Mouse (Mus musculus): ENCODE results near the gene Ect2l.

Gene Ect2l

DNA sequence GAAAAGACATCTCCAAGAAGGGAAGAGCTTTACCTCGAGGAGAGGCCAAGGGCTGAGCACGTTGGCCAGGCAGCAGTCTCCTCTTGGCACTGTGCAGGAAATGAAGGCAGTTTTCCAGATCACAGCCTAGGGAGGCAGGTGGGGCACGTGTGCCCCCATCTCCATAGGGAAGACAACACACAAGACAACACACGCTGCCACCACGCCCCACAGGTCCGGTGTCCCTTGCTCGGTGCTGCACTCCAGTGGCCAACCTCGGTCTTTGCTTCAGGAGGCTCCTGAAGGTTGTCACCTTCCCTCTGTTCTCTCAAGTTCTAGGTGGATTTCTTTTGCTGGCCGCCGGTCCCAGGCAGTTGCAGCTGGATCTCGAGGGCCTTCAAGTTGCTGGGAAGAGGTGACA is at the start of gene Ect2l:
TSS of gene Ect2l (minus strand) at position 165 of the 400 bp plus-strand sequence.
- no peak for DNase-seq (ENCODE audit: low spot score)

DNA sequence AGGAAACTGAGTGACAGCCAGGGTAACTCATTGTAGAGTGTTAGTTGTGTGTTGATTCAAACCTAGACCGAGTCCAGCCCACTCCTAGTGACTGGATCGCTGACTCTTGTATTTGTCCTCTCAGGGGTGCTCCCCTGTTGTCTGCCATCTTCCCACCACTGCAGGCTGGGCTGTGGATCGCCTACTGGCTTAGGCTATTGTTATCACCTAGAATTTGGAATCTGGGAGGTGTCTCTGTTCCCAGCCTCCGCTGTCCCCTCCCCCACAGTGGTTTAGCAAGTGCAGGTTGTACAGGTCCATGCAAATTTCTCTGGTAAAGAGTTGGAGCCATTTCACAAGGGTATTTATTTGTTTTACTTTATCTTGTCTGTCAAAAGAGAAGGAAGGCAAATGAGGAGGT is 40.7 kb upstream of the Ect2l start:
- DNase-seq (ENCODE audit: low spot score) = no peak

DNA sequence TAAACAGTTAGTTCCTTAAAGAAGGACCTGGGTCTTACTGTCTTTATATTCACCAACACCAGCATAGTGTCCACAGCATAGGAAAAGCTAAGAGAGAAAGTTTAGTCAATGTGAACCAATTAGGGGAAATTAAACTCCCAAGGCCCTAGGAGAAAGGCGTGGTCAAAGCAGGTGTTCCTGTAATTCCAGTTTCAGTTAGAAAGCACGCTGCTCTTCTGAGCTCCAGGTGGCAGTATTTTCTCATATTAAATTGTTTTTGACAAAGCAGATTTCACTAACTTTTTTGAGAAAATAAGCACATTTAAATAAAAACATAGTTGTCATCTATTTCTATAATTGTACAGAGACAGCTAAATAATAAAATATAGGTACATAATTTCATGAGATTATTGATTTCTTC is 32.9 kb upstream of the Ect2l start:
- DNase-seq (ENCODE audit: low spot score) = peak; percentile 10

DNA sequence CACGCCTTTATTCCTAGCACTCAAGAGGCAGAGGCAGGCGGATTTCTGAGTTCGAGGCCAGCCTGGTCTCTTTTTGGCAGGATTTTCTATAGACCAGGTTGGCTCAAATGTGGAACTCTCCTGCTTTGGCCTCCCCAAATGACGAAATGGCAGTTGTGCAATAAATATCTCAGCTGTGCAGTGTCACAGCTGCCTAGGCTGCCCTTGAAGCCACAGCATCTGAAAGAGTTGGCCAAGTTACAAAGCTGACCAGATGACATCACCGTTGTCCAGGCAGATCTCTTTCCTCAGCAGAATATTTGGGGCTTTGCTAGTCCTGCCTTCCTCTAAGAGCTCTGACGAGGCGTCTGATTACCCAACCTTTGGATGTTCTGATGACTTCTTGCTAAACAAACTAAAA is 26.5 kb upstream of the Ect2l start:
- peak; percentile 10 for DNase-seq (ENCODE audit: low spot score)

DNA sequence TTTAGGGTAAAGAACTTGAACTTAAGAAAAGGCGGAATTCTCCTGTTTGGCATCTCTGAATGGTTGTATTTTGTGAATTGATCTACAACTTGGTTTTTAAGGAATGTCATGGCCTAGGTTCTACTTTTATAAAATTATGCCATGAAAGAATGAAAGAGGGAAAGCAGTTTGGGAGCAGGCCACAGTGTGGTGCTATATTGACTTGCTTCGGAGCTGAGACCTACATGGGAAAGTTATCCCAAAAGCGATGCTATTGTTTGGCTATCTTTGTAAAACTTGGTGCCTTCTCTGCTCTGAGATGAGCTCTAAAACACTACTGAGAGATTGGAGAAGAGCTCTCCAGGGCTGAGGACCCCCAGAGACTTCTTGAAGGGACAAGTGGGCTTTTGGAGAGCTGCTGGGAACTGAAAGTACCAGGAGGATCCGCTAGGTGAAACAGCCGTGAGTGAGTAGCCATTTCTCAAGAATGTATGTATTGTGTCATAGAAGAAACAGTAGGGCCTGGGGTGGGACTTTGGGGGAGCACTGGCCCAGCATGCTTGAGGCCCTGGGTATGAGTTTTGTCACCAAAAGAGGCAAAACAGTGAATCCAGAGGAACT is 25.7 kb upstream of the Ect2l start:
- DNase-seq (ENCODE audit: low spot score) = no peak

DNA sequence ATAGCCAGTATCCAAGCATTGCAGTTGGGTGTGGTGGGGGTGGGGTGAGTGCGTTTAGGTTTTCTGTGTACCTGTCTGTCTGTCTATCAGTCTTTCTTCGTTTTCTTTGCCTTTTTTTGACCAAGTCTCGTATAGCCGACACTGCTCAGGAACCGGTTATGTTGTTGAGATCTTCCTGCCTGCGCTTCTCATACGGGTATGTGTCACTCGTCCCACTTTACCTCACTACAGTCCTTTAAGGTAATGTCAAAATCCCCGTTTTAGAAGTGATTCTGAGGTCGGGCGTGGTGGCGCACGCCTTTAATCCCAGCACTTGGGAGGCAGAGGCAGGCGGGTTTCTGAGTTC is 24.7 kb upstream of the Ect2l start:
- no peak for DNase-seq (ENCODE audit: low spot score)

DNA sequence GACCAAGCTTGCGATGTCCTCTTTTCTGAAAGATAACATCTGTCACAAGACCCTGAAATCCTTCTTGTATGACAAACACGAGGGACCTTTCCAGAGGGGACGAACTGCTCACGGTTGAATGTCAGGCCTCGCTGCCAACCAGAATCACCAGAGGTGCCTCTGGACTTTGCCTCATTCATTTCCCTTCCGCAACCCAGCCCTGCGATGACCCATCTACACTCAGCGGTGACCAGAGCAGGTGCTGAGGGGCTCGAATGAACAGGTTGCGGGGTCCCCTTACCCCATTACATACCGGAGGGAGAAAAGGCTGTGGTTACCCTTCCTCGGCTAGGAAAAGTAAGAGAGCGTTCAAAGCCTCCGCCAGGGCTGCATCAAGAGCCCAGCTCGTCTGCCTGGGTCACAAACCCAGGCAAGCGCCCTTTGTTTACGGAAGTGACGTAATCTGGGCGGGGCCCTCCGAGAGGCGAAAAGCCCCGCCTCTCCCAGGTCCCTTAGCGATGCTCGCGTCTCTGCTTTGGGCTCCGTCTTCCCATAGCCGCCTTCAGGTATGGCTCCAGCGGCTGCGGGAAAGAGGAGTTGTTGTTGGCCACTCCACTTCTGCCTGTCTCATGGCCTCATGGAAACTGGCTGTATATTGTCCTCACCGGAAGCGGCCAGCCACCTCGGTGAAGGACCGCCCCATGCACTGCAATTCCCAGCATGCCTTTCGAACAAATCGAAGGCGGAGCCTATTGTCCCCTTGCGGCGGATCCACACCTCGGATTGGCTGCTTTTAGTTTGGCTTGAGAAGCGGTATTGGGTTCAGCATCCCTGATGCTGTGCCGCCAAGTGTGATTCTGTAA is 24.1 kb upstream of the Ect2l start, which contains the start of gene Ccdc28a:
TSS of gene Ccdc28a (minus strand) at position 439 of the 842 bp plus-strand sequence.
- peak; percentile 94 for DNase-seq (ENCODE audit: low spot score)

DNA sequence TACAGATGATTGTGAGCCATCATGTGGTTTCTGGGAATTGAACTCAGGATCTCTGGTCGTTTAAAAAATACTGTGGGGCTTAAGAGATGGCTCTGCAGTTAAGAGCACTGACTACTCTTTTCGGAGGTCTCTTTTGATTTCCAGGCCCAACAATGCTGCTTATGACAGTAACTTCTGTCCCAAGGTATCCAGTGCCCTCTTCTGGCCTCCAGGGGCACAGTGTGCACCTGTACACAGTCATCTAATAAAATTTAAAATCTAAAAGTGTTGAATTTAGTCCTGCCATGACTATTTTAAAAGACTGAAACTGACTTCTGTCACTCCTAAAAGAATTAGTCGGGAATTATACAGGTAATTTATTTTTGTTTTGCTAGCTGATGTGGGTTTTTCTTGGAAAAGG is 23.2 kb upstream of the Ect2l start:
- DNase-seq (ENCODE audit: low spot score) = peak; percentile 13

DNA sequence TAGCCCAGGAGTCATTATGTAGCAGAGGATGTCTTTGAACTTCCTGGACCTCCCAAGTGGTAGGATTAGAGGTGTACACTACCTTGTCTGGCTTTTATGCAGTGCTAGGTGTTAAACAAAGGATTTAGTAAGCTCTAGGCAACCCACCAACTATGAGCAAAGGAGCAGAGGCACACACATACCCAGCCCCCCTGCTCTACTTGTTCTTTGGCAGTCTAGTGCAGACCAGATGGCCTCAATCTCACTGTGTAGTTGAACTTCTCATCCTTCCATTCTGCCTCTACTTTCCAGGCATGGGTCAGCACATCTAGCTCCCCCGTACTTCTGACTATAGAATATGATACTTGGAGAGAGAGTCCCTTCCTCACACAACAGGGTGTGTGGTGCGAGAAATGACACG is 13.7 kb upstream of the Ect2l start:
- no peak for DNase-seq (ENCODE audit: low spot score)

DNA sequence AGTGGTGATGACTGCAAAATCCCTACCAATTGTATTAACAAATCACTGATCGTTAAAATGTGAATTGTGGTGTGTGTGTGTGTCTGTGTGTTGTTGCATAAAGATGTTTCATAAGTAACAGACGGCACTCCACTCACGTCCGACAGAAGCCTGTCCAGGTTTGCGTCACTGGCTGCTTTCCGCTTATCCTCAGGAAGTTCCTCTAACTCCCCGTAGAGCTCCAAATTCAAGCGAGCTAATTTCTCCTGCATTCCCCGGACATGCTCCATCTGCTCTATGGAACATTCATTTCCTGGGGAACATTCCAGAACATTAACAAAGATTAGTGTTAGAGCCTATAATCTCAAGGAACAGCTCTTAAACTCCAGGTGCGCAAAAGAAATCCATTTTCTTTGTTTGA is 8.7 kb upstream of the Ect2l start:
- DNase-seq (ENCODE audit: low spot score) = no peak

DNA sequence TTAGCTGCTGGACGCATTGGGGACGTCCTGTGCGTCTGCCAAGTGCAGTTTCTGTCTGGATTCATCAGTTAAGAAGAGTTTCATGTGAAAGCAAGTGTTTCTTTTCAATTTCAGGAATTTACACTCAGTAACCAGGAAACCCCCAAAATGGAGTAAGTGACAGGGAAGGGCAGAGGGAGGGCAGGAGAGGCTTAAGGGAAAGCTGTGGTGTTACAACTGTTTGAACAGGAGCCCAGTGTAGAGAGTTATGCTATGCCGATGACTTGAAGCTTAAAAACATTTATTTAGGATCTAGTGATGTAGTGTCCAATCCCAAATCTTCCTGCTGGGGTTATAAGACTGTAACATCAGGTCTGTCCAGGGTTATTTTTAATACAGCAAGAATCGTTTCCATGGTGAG is 3.4 kb upstream of the Ect2l start:
- no peak for DNase-seq (ENCODE audit: low spot score)

DNA sequence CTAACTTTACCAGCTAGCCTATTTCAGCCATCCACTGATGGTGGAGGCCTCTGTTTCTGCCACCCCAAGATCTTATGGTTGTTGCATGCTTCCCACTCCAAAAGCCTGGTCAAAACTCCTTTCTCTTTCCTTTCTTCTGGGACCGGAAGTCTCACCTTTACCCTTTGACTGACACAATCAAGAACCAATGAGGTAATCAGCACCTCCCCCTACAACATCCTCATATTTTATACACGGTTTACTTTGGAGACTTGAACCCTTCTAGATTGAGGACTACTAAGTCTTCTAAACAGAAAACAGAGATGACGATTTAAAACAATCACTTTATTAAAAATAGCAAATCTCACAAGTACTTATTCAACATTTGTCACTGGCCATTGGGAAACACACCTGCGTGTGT is 2.7 kb upstream of the Ect2l start:
- DNase-seq (ENCODE audit: low spot score) = no peak

DNA sequence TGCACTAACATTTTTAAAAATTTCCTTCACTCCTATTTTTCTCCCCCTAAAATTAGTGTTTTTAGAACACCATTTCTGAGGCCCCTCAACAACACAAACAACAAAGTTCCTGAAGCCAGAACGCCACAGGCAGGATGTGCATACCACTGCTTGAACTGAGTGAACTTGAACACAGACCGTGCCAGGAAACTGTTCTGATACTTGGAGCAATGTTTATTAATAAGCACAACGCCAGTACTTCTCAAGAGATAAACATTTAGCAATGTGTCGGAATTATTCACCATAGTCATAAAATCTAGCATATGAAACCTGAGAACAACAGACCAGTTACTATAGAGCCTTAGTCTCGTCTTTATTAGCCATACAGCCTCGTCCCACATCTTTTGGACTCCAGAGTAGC is 571 bp downstream of the Ect2l start:
- DNase-seq (ENCODE audit: low spot score) = no peak

DNA sequence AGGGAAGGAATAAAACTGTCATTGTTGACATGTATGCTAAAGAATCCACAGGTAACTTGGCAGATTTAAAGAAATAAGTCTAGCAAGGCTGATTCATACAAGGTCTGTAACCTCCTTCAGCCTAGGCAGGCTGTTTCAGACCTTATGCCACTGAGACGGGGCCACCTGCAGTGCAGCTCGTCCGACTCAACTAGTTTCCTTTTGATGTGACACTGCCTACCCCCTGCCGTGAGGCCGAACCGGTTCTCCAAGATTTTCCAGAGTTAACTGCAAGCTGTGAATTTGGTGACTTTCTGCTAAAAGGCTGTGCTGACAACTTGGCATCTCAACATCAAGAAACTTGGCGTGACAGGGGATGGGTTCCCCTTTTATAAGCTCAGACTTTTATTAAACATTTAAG is 6.6 kb downstream of the Ect2l start:
- DNase-seq (ENCODE audit: low spot score) = no peak

DNA sequence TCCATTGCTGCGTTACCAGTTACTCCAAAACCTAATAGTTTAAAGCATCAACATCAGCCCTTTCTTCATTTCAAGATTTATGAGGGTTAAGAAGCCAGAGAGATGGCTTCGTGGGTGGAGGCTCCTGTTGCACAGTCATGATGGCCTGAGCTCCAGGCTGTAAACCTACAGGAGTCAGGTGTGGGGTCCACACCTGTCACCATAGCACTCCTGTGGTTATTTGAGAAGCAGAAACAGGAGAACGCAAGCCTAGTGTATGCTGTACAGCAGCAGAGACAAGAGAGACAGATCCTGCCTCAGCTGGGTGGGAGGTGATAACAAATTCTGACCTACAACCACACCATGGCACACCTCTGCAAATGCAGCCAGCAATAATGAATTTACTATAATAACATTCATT is 8.3 kb downstream of the Ect2l start:
- no peak for DNase-seq (ENCODE audit: low spot score)

DNA sequence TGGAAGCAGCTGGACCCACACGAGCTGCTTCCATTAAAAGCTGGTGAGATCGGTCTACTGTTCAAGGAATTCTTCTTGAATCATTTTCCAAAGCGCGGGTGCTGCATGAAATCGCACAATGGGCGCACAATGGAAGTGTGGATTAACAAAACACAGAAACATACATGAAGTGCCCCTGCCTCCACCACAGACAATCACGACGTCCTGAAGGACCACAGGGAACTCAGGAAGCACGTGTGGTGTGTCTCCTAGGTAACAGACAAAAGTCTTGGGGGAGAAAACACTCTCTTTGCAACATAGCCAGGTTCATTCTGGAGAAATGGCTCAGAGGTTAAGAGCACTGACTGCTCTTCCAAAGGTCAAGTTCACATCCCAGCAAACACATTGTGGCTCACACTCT is 10.0 kb downstream of the Ect2l start:
- DNase-seq (ENCODE audit: low spot score) = no peak

DNA sequence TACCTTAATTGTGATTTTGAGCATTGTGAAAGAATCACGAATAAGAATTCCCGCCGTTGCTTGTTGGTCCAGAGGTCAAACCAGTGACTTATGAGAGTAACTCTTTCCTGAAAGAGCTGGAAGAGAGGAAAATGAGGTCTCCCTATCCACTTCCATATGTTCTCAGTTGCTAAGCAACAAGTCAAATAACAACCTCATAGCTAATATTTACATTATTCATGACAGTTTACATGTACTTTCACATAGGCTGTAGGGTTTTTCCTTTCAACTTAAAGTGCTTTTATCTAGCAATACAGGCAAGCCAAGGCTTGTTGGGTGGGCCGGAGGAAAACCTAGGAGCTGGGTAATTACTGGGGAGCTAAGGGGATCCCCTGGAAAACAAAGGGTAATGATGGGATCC is 10.8 kb downstream of the Ect2l start:
- DNase-seq (ENCODE audit: low spot score) = no peak

DNA sequence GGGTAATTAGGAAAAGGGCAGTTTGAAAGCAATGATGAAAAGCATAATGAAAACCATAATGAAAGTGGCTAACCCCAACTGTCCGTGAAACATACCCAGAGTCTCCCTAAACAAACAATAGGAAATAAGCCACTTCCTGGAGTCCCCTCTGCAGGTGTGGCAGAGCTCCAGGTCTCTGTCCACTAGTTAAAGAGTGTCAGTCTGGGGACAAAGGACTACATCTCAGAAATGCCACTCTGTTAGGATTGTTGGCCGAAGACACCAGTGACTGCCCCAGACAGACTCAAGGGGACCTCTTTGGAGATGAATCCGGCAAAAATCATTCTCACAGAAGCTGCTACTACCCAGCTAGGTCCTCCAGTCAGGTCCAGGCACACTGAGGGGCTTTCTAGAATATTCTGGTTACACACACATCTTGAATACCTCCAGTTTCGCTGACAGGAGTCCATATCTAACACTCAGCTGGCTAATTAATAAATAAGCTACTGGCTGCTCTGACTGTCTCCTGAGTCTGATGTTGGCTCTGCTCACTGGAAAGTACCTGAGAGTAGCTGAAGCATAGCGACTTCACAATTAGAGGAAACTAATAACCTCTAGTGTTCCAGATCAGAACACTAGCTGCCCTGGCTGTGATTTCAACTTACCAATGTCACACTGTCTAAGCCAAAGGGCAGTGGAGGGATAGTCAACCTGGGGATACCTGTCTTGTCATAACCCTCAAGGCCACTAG is 12.2 kb downstream of the Ect2l start:
- no peak for DNase-seq (ENCODE audit: low spot score)

DNA sequence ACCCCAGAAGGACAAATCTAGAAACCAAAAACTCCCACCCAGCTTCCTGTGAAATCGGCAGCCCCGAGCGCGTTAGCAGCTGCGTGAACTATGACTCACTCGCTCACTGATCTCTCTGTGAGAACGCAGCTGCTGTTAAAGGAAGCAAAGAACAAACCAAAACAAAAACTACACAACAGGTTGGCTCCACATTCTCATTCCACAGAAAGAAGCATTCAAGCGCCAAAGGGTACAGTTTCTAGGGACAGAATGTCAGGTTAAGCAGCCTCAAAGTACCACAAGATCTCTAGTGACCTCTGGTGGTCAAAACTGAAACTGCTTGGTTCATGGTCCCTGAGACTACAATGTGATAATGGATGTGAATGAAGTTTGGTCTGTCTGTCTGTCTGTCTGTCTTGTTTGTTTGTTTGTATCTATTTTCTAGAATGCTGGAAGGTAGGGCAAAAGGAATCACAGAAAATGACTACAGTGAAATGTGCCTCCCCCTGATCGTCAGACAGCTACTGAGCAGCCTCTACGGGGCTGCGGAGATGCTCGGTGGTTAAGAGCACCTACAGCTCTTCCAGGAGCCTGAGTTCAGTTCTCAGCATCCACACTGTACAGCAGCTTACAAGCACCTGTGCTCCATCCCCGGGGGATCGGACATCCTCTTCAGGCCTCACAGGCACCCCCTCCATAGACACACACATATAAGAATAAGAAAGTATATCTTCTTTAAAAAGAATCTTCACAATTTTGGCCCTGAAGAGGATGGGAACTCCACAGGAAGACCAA is 13.3 kb downstream of the Ect2l start:
- DNase-seq (ENCODE audit: low spot score) = peak; percentile 88

DNA sequence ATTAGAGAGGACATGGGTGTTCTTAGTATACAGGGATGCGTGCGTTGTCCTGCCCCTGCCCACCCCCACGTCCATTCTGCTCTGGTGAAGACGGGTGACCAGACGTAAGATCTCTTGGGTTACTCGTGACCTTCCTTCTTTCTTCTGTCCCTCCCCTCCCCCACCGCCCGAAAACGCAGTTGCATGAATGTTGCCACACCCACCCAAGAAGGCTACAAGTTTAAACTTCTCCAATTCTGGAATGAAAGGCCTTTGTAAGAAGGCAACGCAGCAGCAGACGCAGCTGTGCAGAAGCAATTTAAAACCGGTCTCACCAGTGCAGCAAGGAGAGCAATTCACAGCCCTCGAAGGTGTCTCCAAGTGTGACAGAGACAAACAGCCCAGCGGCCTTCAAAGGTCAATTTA is 16.0 kb downstream of the Ect2l start:
- DNase-seq (ENCODE audit: low spot score) = no peak

DNA sequence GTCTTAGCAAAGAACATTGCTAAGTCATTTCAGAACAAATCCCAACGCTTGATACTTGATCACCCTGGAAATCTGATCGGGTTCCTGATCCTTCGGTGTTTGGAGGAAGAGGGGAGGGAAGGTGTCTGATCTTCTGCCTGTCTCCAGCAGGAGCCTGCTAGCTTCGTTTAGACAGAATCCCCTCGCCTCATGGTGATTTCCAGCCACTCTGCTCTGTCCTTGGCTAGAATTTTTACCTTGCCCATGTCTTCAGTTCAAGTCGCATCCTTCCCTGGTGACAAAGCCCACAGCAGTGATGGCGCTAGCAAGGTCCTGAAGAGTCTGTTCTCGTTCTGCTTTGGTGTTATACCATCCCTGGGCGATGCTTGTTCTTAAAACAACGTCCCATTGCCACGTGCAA is 16.5 kb downstream of the Ect2l start:
- no peak for DNase-seq (ENCODE audit: low spot score)

DNA sequence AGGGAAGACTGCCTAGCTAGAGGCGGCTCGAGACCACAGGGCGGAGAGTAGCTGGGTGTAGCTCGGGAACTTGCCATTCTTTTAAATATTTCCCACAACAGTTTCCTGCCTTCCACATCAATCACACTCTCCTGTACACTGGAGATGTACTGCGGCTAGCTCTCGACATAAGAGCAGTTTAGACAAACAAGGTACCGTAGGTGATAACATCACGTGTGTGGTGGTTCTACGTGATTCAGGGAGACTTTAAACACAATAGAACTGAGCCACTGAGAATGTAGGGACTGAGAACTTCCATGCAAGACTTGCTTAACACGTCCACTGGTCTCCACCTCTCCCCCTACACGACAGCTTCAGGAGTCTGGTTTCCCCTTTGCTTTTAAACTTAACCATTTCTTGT is 17.5 kb downstream of the Ect2l start:
- DNase-seq (ENCODE audit: low spot score) = no peak

DNA sequence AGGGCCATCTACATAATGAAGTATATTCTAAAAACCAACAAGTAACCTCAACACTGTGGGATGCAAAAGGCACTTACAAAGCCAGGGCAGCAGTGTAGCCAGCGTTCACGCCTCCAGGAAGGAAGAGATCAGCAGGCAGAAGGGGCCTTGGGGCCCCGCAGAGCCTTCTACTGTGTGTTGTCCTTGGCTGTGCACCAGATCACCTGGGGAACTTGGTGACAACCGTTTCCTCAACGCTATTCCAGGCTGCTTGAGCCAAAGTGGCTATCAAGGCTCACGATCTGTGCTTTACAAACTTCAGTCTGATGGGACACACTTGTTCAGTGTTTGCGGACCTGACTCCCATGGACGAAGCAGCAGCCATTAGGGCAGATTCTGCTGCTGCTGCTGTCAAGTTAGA is 19.0 kb downstream of the Ect2l start:
- no peak for DNase-seq (ENCODE audit: low spot score)

Data from adipocyte (in vitro differentiated cells).